Mouse (Mus musculus) neural tube, embryonic 11.5 days (tissue): ENCODE data around the gene Olfr92. TPM values are rescaled to one million over a fixed set of nuclear protein-coding genes. Genes with fewer than 3 reads are reported as not detected.

Experiments used
- polyA plus RNA-seq: library from polyadenylated mRNA; unstranded; fragments of >200 nt; fragmentation: Nextera tagmentation; extraction: Ambion mirVana; gene quantifications from 2 replicates; pipeline ENCODE4 v1.2.1, GENCODE M21; 2014

Olfr92 gene
- polyA plus RNA-seq, 1 experiment from 2014 or later: not detected

Other genes with a start within 250 kb of the Olfr92 start
- not detected in 2 replicates for gene Trim40, start 230.0 kb downstream of the Olfr92 start, polyA plus RNA-seq
- not detected in 2 replicates for gene Trim31, start 222.0 kb downstream of the Olfr92 start, polyA plus RNA-seq
- gene Rnf39, start 177.2 kb downstream of the Olfr92 start, polyA plus RNA-seq: 0.93 and 1.1 TPM in 2 replicates
- 151 and 162 TPM in 2 replicates for gene Ppp1r11, start 168.3 kb downstream of the Olfr92 start, polyA plus RNA-seq
- 84.7 and 90.2 TPM in 2 replicates for gene Znrd1, start 161.5 kb downstream of the Olfr92 start, polyA plus RNA-seq
- 7.8 and 8.1 TPM in 2 replicates for gene Znrd1as, start 161.5 kb downstream of the Olfr92 start, polyA plus RNA-seq
- not detected in 2 replicates for gene 2410137M14Rik, start 138.9 kb downstream of the Olfr92 start, polyA plus RNA-seq
- 0.59 and 1.1 TPM in 2 replicates for gene H2-M5, start 130.6 kb downstream of the Olfr92 start, polyA plus RNA-seq
- gene Zfp57, start 118.9 kb downstream of the Olfr92 start, polyA plus RNA-seq: 128 and 135 TPM in 2 replicates
- gene Mog, start 96.7 kb downstream of the Olfr92 start, polyA plus RNA-seq: 0.23 and 0.40 TPM in 2 replicates
- 21.3 and 22.7 TPM in 2 replicates for gene Gabbr1, start 74.1 kb downstream of the Olfr92 start, polyA plus RNA-seq
- gene Olfr90, start 31.6 kb downstream of the Olfr92 start, polyA plus RNA-seq: not detected in 2 replicates
- gene Olfr91, start 21.8 kb downstream of the Olfr92 start, polyA plus RNA-seq: not detected in 2 replicates
- not detected in 2 replicates for gene Olfr93, start 41.4 kb upstream of the Olfr92 start, polyA plus RNA-seq
- gene Ubd, start 73.8 kb upstream of the Olfr92 start, polyA plus RNA-seq: not detected in 2 replicates
- not detected in 2 replicates for gene Olfr94, start 80.9 kb upstream of the Olfr92 start, polyA plus RNA-seq
- not detected in 2 replicates for gene Olfr95, start 93.0 kb upstream of the Olfr92 start, polyA plus RNA-seq
- gene Olfr96, start 100.1 kb upstream of the Olfr92 start, polyA plus RNA-seq: not detected in 2 replicates
- not detected in 2 replicates for gene Olfr97, start 117.2 kb upstream of the Olfr92 start, polyA plus RNA-seq
- gene Olfr98, start 143.7 kb upstream of the Olfr92 start, polyA plus RNA-seq: not detected in 2 replicates
- gene H2-M3, start 150.1 kb upstream of the Olfr92 start, polyA plus RNA-seq: 0.66 and 0.89 TPM in 2 replicates
- gene Olfr99, start 163.4 kb upstream of the Olfr92 start, polyA plus RNA-seq: not detected in 2 replicates
- not detected in 2 replicates for gene Olfr101, start 184.2 kb upstream of the Olfr92 start, polyA plus RNA-seq
- not detected in 2 replicates for gene Olfr102, start 197.0 kb upstream of the Olfr92 start, polyA plus RNA-seq
- gene Olfr103, start 219.6 kb upstream of the Olfr92 start, polyA plus RNA-seq: not detected in 2 replicates
- not detected in 2 replicates for gene Olfr104-ps, start 239.5 kb upstream of the Olfr92 start, polyA plus RNA-seq